Comparison of ENCODE assay signal across 16 mouse cellular contexts in genomic region chr17:8215016-8215745, GRCm38 (mm10). TPM values are rescaled to one million over a fixed set of nuclear protein-coding genes. Genes with fewer than 3 reads are reported as not detected.
"Had no signal": no experiment of that assay in that cellular context is flagged by ENCODE, and none has a peak within 500 bp of the region (broad histone marks: within the 10 kb centered on the region; RNA-seq: fewer than 3 reads in every experiment).

No protein-coding gene starts in this region.

- H3K9ac ChIP-seq: limb, embryonic 12.5 days; liver, embryonic 13.5 days; liver, postnatal 0 days; lung, embryonic 15.5 days; midbrain, embryonic 13.5 days had no signal

- H3K27me3 ChIP-seq: limb, embryonic 12.5 days; liver, embryonic 13.5 days; lung, embryonic 15.5 days; midbrain, embryonic 13.5 days had no signal

- H3K4me2 ChIP-seq: limb, embryonic 12.5 days; liver, embryonic 13.5 days; lung, embryonic 15.5 days; midbrain, embryonic 13.5 days had no signal

- DNase-seq: kidney, postnatal 10 days; kidney, postnatal 4 days; liver; liver, embryonic 13.5 days; liver, postnatal 0 days; lung, postnatal 14 days had no signal

- H3K27ac ChIP-seq: layer of hippocampus, adult 2 months; limb, embryonic 12.5 days; liver, embryonic 13.5 days; lung, embryonic 15.5 days; macrophage; midbrain, embryonic 13.5 days; stomach, postnatal 0 days had no signal

- H3K36me3 ChIP-seq: limb, embryonic 12.5 days; liver, embryonic 13.5 days; lung, embryonic 15.5 days; midbrain, embryonic 13.5 days had no signal

- H3K4me1 ChIP-seq: limb, embryonic 12.5 days; liver, embryonic 13.5 days; lung, embryonic 15.5 days; megakaryocyte, embryonic 14.5 days; midbrain, embryonic 13.5 days had no signal

- H3K4me3 ChIP-seq: layer of hippocampus, adult 2 months; limb, embryonic 12.5 days; liver, embryonic 13.5 days; lung, embryonic 15.5 days; megakaryocyte, embryonic 14.5 days; midbrain, embryonic 13.5 days had no signal

- H3K9me3 ChIP-seq: limb, embryonic 12.5 days; liver, embryonic 13.5 days; lung, embryonic 15.5 days; megakaryocyte, embryonic 14.5 days; midbrain, embryonic 13.5 days had no signal

RNA-seq across cellular contexts. Expression of gene Ccr6, which starts 20.7 kb away (rescaled TPM):
- total RNA-seq: midbrain, postnatal 0 days had no signal
- polyA plus RNA-seq: kidney, embryonic 14.5 days; limb, embryonic 12.5 days; lung, embryonic 15.5 days; macrophage; midbrain, embryonic 13.5 days; midbrain, postnatal 0 days; neural tube, embryonic 14.5 days had no signal
